Mouse (Mus musculus): ENCODE data around the gene Pak1ip1.
A peak's percentile ranks its signal among the peaks of the same experiment; 100 is the strongest.
"Not testable (repeated sequence)": the region's sequence is repeated elsewhere in the genome, so short reads cannot be mapped to it uniquely, and the experiment has no call there.

Gene Pak1ip1

DNA sequence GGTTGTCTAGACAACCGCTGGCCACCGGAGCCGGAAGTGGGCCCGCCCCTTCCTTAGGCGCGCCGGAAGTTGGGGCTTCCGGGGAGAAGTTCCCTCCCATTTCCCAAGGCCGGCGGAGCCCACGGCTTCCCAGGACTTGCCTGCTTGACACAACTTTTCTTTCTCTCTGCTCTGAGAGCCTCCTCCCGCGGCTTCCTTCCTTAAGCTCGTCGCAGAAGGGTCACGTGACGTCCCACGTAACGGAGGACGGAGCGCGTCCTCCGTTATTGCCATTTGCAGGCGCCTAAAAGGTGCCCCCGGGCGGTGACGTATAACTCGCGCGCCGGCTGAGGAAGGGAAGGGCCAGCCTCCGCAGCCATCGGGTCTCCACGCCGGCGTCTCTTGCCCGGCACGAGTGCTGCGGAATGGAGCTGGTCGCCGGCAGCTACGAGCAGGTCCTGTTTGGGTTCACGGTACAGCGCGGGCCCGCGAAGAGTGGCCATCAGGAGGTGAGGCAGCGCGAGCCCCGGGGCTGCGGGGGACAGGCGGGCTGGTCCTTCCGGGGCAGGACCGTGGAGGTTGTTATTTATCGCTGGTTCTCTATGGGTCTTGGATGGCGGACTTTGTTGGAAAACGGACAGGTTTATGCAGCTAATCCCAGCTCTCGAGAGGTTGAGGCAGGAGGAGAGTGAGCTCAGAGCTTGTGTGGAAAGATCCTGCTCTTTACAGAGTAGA, at the start of gene Pak1ip1:
Gene Pak1ip1 (plus strand): TSS at position 98 of the 714 bp plus-strand sequence.
- peak; percentile 87 to 96 for DNase-seq (ENCODE audit: low spot score in 2 of 2)

DNA sequence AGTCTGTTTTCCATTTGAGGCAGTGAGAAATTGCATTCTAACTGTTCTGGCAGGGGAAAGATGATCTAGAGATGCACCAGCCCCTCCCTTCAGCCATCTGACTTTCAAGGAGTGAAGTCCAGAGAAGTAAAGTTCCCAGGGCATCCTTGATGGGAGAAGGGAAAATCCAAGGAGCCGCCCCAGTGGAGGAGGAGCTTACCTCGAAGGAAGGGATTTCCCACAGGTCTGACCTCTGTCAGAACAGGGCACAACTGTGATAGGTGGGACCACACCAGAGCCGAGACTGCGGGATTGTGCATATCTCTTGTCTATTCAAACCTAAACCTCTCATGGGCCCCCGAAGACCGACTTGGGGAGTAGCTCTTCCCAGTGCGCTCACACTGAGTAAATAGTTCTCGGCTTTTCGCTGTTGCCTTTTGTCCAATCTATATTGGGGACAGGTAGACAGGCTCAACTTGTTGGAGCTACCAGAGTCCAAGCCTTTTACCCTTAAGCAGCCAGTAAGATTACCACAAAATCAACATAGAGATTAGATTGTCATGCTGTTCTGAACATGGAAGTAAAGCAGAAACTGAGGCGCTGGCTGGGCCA, 49.3 kb upstream of the Pak1ip1 start:
- no peak for DNase-seq (ENCODE audit: low spot score in 2 of 2)

- no peak for DNase-seq (ENCODE audit: low spot score in 2 of 2)
Measured at GRCm38 (mm10) chr13:40953231-40953630, 47.6 kb upstream of the Pak1ip1 start.

DNA sequence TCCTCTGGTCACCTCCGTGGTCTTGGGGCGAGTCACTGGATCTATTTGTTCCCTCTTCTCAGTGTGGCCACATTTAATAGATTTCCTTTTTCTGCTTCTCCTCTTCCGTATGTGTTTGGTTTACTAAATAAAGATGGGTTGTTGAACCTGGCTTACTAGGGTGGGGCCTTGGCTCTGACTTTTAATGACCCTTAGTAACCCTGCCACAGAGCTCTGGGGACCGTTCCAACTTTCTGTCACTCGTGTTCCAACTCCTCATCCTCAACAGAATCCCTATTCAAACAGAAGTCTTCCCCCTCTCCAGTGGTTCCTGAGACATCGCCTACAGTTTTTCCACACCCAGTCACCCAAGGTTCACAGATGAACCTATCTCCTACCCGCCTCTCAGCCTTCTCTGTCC, 45.0 kb upstream of the Pak1ip1 start:
- DNase-seq (ENCODE audit: low spot score in 2 of 2) = no peak

DNA sequence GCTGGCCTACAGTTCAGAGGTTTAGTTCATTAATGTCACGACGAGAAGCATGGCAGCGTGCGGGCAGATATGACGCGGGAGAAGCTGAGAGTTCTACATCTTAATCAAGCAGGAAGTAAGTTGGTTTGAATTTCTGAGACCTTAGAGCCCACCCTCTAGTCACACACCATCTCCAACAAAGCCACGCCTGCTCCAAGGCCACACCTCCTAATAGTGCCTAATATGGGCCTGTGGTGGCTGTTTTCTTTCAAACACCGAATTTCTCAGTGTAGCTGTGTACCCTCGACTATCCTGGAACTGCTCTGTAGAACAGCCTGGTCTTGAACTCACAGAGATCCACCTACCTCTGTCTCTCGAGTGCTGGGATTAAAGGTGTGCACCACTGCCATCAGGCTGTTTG, 33.2 kb upstream of the Pak1ip1 start:
- no peak for DNase-seq (ENCODE audit: low spot score in 2 of 2)

DNA sequence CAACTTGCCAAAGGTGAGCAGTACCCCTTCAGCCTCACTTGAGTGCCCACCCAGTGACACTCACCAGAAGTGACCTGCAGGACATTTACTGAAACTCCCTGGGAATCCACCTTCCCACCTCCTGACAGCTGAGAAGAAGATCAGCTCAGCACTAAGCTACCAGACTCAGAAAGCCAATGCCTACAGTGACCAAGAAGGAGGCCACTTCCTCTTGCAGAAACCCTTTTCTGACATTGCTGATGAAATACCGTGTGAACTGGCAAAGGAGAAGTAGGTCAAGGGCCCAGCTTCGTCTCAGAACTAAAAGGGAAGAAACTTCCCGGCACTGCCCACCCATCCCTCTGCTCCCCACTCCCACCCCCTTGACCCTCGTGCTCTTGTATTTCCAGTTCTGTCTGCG, 32.3 kb upstream of the Pak1ip1 start:
- DNase-seq (ENCODE audit: low spot score in 2 of 2) = no peak

- DNase-seq (ENCODE audit: low spot score in 2 of 2) = no peak
Measured at GRCm38 (mm10) chr13:40969761-40970390, 30.9 kb upstream of the Pak1ip1 start.

DNA sequence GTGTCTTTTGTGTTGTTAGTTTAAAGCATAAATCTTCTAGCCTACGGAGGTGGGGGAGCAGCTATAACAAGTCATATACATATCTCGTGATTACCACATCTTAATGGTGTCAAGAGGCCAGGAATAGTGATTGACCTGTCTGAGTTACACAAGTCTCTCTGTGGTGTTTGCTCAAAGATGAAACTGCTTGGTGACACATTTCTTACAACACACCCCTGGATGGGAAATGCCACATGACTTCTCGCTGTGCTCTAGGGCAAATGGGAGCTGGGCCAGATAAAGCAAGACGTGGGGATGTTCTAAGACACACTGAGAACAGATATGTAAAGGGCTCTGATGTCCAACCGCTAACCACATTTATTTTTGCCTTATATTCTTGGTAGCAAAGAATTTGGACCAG, 29.6 kb upstream of the Pak1ip1 start:
- DNase-seq (ENCODE audit: low spot score in 2 of 2) = no peak

DNA sequence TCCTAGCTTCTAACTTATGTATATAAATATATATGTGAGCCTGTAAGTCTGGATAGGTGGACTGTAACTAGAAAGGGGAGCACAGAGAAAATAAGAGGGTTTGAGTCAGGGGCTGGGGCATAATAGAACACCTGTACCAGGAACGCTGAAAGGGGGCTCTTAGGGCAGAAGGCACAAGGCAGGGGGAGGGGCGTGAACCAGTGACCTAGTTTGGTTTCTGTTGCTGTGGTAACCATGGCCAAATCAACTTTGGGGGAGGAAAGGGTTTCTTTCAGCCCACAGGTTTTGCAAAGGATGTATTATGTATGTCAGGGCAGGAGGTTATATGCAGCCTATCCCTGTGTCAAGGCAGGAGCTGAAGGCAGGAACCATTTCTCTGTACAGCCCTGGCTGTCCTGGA, 29.0 kb upstream of the Pak1ip1 start:
- DNase-seq (ENCODE audit: low spot score in 2 of 2) = no peak

DNA sequence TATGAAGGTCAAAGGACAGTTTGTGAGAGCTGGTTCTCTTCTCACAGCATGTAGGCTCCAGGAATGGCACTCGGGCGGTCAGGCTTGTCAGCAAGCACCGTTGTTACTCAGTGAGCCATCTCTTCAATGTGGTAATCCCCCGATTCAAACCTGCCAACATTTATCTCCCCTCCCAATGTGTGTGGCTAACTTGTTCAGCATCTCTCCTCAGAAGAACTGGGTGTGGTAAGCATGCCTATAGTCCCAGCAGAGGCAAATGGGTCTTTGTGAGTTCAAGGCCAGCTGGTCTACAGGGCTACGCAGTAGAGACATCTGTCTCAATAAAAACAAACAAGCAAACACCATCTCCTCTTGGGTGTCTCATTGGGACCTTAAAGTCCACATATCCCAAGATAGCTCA, 27.8 kb upstream of the Pak1ip1 start:
- no peak for DNase-seq (ENCODE audit: low spot score in 2 of 2)

- peak; percentile 10 to 12 for DNase-seq (ENCODE audit: low spot score in 2 of 2)
Measured at GRCm38 (mm10) chr13:40977609-40978008, 23.2 kb upstream of the Pak1ip1 start.

DNA sequence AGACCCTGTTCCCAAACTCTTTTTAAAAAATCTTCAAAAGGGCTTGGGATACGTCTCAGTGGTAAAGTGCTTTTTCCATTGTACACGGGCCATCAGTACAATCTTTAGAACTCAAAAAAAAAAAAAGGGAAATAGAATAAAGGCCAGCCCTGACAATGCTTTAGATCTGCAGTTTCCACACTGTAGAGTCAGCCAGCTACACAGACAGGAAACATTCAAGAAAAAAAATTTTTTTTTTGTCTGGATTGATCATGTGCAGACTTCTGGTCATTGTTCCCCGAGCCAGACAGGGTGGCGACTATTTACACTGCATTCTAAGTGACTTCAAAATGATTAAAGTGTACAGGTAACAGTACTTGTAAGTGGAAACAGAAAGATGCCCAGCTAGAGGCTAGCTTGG, 22.2 kb upstream of the Pak1ip1 start:
- no peak for DNase-seq (ENCODE audit: low spot score in 2 of 2)

GRCm38 (mm10) chr13:40979321-40979720, 21.5 kb upstream of the Pak1ip1 start:
- no peak for DNase-seq (ENCODE audit: low spot score in 2 of 2)

DNA sequence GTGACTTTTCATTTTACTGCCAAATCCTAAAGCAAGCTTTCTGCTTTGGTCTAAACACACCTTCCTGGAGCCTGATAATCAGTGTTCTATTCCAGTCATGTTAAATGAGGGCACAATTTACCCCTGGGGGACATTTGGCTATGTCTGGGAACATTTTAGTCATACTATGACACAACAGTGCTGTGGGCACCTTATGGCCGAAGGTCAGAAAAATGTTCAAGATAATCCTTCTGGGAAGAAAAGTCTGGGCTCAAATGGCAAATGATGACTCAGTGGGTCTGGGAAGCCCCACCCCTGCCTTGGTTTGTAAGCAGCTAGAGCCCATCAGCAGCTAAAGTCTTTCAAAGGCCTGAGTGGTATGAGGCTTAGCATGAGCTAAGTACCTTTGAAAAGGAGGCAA, 18.1 kb upstream of the Pak1ip1 start:
- no peak for DNase-seq (ENCODE audit: low spot score in 2 of 2)

- DNase-seq (ENCODE audit: low spot score in 2 of 2) = no peak
Measured at GRCm38 (mm10) chr13:40986081-40986480, 14.7 kb upstream of the Pak1ip1 start.

DNA sequence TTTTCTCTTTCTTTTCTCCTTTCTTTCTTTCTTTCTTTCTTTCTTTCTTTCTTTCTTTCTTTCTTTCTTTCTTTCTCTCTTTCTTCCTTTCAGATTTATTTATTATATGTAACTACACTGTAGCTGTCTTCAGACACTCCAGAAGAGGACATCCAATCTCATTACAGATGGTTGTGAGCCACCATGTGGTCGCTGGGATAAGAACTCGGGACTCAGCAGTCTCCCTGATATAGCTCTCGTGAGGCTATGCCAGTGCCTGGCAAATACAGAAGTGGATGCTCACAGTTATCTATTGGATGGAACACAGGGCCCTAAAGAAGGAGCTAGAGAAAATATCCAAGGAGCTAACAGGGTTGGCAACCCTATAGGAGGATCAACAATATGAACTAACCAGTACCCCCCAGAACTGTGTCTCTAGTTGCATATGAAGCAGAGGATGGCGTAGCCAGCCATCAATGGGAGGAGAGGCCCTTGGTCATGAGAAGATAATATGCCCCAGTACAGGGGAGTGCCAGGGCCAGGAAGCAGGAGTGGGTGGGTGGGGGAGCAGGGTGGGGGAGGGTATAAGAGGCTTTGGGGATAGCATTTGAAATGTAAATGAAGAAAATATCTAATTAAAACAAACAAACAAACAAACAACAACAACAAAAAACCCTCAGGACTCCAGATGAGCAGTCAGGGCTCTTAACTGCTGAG, 13.1 kb upstream of the Pak1ip1 start:
- DNase-seq (ENCODE audit: low spot score in 2 of 2) = not testable (repeated sequence)

DNA sequence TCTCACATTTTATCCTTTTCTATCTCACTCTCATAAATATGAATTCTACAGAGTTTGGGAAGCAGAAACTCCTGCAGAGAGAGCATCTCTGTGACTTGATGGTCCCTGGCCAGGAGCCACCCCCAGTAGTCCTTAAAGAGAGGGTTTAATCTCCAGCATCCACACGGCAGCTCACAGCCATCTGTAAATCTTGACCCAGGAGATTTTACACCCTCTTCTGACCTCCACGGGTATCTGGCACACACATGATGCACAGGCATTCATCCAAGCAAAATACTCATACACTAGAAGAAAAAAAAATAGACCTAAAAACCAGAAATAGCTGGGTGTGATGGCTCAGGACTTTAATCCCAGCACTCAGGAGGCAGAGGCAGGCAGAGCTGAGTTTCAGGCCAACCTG, 12.4 kb upstream of the Pak1ip1 start:
- DNase-seq (ENCODE audit: low spot score in 2 of 2) = no peak

GRCm38 (mm10) chr13:40994487-40995263, 6.1 kb upstream of the Pak1ip1 start:
- DNase-seq (ENCODE audit: low spot score in 2 of 2) = no peak

- DNase-seq (ENCODE audit: low spot score in 2 of 2) = not testable (repeated sequence)
Measured at GRCm38 (mm10) chr13:40998537-40998936, 2.3 kb upstream of the Pak1ip1 start.

DNA sequence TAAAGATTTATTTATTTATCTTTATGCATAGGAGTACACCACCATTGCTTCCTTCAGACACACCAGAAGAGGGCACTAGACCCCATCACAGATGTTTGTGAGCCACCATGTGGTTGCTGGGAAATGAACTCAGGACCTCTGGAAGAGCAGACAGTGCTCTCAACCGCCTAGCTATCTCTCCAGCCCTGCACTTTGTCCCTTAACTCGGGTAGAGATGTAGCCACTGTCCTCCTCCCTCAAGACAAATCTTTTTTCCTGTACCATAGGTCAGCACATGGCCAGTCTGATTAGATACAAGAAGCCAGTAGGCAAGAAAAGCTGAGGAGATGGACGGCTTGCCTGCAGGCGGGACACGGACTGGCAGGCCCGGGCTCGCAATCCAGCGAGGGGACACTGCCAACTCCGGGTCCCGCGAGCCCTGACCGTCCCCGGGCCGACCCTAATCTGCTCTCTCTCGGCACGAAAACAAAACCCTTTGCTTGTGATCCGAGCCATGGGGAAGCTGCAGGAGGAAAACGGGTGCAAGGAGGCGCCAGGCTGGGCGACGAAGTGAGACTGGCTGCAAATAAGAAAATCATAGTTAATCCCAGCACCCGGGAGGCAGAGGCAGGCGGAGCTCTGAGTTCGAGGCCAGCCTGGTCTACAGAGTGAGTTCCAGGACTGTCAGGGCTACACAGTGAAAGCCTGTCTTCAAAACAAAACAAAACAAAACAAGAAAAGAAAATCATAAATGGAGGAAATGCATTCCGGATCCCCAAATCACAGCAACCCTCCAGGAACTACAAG, 490 bp upstream of the Pak1ip1 start:
- DNase-seq (ENCODE audit: low spot score in 2 of 2) = peak in 1 of 2 experiments; percentile 35

- DNase-seq (ENCODE audit: low spot score in 2 of 2) = no peak
Measured at GRCm38 (mm10) chr13:41002001-41002400, 1.2 kb downstream of the Pak1ip1 start.

Data from urinary bladder, adult 18-20 months (tissue).